Mouse (Mus musculus) heart, postnatal 36 days (tissue): ENCODE data around the gene Phox2a. TPM values are rescaled to one million over a fixed set of nuclear protein-coding genes. Genes with fewer than 3 reads are reported as not detected.

Experiments used
- total RNA-seq, 2 experiments: library from RNA; stranded (reverse); gene quantifications; 2 replicates each; pipeline ENCODE4 v1.2.3; 2021

Gene Phox2a
- total RNA-seq, 2 experiments from 2014 or later, result 0.33 to 0.36 TPM

Other genes with a start within 250 kb of the Phox2a start
- gene Art2b, start 232.7 kb upstream of the Phox2a start, total RNA-seq, result not detected
- 10 to 100 TPM; 71.6 to 81.0 TPM for gene Clpb, start 154.7 kb upstream of the Phox2a start, total RNA-seq
- gene Inppl1, start 19.9 kb downstream of the Phox2a start, total RNA-seq, result 100 to 1,000 TPM; 130 to 163 TPM
- 1 to 10 TPM; 5.2 to 7.9 TPM for gene Folr2, start 38.9 kb downstream of the Phox2a start, total RNA-seq
- gene Anapc15, start 45.4 kb downstream of the Phox2a start, total RNA-seq, result 10 to 100 TPM; 20.2 TPM
- under 1 TPM; 0.27 to 0.33 TPM for gene Folr1, start 52.5 kb downstream of the Phox2a start, total RNA-seq
- 100 to 1,000 TPM; 110 to 111 TPM for gene Lamtor1, start 87.6 kb downstream of the Phox2a start, total RNA-seq
- not detected for gene Tomt, start 88.0 kb downstream of the Phox2a start, total RNA-seq
- gene Lrrc51, start 115.6 kb downstream of the Phox2a start, total RNA-seq, result 1 to 10 TPM; 3.6 to 5.2 TPM
- 10 to 100 TPM; 97.8 to 98.6 TPM for gene Numa1, start 115.8 kb downstream of the Phox2a start, total RNA-seq
- gene Il18bp, start 200.4 kb downstream of the Phox2a start, total RNA-seq, result 1 to 10 TPM; 7.3 to 8.6 TPM
- 10 to 100 TPM; 20.3 to 26.3 TPM for gene Rnf121, start 247.2 kb downstream of the Phox2a start, total RNA-seq
- gene Xndc1, start 247.2 kb downstream of the Phox2a start, total RNA-seq, result 1 to 10 TPM; 5.6 to 8.2 TPM
- gene Xntrpc, start 247.4 kb downstream of the Phox2a start, total RNA-seq, result under 1 TPM; 0.27 to 0.94 TPM